Mouse (Mus musculus) cerebellum, adult (tissue): ENCODE data around the gene Mnd1.

Experiments
- ATAC-seq: cut with Nextera tagmentation; 2 replicates; pipeline ENCODE4 v1.9.2; 2017; ENCODE audit warnings: mild to moderate bottlenecking, moderate library complexity, mixed read lengths; ENCODE audit not compliant: insufficient number of reproducible peaks, low FRiP score, low TSS enrichment

Mnd1 gene

DNA sequence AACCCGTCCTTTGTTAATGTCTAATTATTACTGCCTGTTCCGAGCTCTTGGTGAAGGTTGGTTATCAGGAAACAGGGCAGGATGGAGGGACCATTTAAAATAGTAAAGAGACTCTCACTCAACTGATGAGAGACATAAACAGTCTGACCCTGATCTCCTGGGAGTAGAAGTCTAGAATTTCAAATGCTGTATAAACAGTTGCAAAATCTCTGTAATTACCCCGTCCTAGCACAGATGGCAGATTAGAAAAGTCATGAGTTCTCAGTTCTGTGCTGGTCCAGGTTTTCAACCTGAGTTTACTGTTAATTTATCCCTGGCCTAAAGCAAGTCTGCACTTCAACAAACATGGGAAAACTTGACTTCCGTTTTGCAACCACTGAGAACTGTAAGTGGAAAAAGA is 95.5 kb downstream of the Mnd1 start:
- no peak for ATAC-seq

DNA sequence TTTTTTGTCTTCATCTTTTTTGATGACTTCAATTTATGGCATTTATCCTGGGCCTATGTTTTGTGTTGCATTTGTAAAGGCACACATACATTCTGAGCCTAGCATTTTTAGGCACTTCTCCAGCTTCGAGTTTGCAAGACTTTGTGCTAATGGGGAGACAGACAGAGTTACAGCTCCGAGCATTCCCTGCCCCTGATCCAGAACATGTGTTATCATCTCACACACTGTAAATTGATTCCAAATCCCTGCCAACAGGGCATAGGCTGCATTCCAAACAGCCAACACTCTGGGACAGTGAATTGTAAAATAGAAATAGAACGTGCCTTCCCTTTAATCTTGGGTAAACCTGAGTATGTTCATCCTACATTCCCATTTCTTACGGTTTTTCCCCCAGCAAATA is 95.9 kb downstream of the Mnd1 start:
- no peak for ATAC-seq

DNA sequence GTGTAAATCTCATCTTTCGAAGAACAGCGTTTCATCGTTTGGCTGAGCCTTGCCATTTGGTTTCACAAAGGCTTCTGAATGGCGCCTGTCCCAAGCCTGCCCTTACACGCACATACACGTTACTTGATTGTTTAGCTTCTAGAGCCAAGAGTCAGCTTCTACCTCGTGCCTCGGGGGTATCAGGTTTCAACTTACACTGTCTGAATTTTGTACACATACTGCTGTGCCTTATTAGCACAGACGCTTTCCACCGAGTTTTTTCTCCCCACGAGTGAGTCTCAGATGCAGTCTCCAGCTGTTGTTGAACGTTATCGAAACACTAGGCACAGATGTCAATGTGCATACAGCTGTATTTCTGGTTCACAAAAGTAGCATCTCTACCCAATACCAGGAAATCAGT is 96.3 kb downstream of the Mnd1 start:
- ATAC-seq, result no peak

DNA sequence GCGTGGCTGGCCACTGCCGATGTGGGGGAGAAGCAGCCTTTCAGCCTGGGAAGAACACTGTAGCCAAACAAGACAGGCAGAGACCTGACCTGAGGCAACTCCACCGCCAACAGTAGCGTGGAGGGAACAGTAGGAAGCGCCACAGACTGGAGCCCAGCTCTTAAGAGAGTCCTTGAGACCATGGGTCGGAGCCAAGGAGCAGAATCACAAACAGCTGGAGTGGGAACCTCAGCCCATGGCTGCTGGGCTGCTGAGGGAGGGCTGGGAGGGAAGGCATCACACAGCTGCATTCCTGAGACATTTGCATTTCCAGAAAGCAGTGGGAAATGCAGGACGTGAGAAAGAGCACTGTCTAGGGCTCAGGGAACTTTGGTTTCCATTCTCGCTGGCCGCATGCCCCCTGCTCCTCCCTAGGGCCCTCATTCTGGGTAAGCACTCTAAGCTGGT is 106.8 kb downstream of the Mnd1 start:
- ATAC-seq, result no peak

DNA sequence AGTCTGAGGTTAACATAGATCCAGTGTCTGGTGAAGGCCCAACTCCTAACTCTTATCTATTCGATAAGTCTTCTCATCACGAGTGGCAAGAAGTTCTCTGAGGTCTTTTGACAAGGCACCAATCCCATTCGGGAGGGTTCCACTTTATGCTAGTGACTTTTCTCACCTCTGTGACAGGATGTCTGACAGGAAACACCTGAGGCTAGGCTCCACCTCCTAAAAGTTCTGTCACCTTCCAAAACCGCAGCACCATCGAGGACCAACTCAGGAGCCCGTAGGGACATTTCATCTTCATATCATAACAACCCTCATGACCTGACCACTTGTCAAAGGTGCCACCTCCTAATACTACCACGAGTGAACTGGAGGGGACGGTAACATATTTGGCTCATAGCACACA is 109.4 kb downstream of the Mnd1 start:
- no peak for ATAC-seq

DNA sequence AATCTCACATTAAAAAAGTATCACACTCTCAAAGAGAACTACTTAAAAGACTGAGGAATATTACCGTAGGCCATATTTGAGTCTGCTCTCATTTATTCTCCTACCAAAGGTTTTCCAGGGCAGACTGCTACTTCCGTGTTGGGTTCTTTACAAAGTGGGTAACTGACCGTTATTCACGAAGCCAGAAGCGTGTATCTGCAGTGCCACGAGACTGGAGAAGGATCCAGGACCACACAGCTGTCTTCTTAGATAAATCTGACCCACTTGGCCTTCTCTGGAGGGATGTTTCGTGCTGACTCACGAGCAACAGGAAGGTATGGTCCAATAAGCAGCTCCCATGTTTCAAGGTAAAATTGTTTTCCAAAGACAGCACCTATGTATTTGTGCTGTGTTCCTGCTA is 113.8 kb downstream of the Mnd1 start:
- ATAC-seq, result no peak

DNA sequence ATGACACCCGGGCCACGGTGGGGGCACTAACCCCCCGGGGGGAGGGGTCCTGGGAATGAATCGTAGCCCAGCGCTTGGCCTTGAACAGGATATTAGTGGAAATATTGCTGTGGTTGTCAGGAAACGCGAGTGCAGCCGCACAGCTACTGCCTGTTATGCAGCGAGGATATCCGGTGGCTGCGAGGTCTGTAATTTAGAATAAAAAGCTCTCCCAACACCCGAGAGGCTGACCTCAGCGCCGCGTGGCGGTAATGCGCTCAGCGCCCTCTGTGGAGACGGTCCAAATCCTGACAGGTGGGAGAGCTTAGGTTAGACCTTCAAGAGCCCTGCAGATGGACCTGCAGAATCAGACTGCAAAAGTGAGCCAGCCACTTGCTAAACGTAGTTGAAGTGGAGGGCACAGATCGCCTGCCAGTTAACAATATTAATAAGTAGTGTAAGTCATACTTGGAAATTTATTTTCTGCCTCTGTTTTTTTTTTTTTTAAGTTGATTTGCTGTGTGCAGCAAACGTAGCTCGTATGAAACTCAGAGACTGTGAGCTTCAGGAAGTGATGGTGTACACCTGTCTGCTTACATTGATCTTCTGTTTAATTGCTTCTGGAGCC is 115.0 kb downstream of the Mnd1 start:
- ATAC-seq, result peak; percentile 50

DNA sequence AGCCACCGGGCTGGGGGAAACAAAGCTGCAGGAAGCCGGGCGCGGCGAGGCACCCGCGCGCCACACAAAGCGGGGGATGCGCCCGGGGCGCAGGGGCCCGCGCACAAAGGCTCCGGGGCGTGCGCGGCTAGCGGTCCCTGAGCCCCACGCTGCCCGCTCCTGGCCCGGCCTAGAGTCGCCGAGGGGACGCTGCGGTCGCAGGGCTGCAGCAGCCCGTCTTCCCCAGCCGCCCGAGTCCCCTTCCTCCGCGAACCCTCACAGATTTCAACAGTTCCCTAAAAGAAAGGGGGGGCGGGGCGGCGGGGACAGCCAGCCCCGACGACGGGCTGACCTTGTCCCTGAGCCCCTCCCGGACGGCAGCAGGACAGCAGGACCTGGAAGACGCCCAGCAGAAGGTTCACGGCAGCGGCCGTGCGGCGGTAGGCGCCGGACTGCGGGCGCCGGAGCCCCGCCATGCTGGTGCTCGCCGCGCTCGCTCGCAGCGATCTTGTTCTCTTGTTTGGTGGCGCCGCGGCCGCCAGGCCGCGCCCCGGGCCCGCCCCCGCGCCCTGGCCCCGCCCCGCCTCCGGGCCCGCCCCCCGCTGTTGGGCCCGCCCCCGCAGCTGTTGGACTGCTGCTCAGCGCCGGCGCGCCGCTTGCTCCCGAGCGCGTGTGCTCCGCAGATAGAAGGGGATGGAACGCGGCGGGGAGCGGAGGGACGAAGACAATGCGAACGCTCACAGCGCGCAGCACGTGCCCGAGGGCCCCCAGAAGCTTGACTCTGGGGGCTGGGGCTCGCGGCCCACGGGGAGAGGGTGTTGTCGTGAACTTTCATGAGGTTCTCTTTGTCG is 115.7 kb downstream of the Mnd1 start, which contains the start of gene Tmem131l:
Tmem131l (minus strand) TSS at position 530 of the 830 bp plus-strand sequence.
- ATAC-seq, result peak; percentile 62

DNA sequence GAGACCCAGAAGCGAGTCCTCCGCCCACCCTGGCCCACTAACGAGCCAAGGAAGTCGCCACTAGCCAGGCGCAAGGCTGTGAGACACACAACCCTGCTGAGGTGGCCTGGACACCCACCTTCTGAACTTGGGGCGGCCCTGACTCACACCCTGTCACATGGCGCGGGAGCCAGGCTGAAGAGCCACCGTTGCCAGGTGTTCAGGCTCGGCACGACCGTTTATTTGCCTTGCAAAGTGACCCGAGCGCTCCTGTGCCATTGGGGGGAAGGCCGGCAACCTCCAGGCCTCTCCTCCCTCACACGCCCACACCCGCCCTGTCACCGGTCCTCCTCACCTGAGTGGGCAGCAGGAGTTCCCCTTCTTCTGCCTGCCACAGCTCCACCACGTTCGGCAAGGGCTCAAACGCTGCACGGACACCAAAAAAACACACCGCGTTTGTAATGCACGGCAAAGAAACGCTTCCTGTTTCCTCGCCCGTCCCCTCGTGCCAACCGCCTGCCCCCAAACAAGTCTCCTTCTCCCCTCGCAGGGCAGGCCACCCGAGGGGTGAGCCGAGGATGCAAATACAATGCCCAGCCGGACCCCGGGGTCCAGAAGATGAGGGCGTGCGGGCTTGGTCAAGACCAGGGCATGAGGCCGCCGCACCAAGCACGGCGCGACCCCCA is 116.5 kb downstream of the Mnd1 start:
- ATAC-seq, result peak; percentile 46

DNA sequence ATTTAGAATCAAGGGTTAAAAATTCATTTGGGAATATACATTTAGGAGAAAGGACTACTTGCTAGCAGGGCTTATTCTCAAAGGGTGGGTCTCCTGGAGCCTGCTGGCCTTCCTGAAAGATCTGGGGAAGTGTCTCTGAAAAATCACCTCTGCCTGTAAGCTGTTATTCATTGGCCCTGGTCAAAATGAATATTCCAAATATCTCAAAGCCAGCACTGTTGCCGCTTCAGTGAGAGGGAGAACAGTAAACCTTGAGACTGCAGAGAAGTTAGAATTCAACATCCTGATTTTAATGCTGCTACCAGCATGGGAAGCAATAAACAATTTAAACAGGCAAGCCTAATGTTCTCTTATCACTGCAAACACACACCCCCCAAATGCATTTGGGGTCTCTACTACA is 117.5 kb downstream of the Mnd1 start:
- no peak for ATAC-seq
